Mouse (Mus musculus): ENCODE results near the gene Lpar6.

The Lpar6 gene

GRCm38 (mm10) chr14:73255426-73255970 is 17.8 kb downstream of the Lpar6 start:
- DNase-seq (ENCODE audit: low spot score in 2 of 2): no peak

- no peak for DNase-seq (ENCODE audit: low spot score in 2 of 2)
Measured at GRCm38 (mm10) chr14:73257348-73257747, 19.7 kb downstream of the Lpar6 start.

DNA sequence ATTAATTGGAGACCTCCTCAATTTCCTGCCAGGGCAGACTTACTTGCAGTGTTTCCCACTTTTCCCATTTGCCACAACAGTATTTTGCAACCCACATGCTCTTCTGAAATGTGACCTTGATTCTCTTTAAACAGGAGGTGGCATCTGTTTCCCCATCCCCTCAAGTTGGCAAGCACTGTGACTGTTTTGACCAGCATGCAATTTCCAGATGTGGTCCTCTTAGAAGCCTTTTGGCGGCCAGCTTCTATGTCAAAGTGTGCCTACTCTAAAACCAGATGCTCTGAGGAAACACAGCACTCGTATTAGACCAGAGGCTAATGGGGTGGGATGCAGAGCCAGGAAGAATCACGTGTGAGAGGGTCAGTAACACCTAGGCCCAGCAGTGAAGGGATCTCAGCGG is 20.5 kb downstream of the Lpar6 start:
- DNase-seq (ENCODE audit: low spot score in 2 of 2): peak in 1 of 2 experiments; percentile 25

DNA sequence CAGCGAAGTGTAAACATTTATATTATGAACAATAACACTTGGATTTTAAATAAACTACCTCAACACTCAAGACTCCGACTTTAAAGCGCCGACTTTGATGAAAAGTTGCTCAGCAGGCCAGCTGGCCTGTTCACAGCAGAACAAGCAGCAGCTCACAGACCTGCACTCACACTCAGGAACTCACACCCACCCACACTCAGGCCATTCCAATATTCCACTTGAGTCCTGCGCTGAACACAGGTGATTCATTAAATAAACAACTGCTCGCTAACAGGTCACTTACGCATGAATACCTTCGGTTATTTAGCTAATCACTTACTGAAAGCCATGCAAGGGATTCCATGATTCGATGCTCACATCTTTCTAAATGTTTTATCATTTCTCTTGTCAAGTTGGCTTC is 24.5 kb downstream of the Lpar6 start:
- DNase-seq (ENCODE audit: low spot score in 2 of 2): no peak

DNA sequence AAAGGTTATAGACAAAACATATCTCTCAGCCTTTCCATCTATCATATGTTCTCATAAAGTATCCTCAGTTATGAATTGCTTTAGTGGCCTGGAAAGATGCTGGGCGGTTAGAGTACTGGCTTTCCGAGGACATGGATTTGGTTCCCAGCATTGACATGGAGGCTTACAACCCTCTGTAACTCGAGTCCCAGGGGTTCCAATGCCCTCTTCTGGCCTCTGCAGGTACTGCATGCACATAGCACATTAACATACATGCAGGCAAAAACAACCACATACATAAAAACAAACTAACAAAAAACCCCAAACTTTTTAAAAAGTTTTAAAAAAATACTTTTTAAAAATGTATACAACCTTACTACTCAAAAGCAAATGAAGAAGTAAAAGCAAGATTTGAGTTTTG is 28.5 kb downstream of the Lpar6 start:
- no peak for DNase-seq (ENCODE audit: low spot score in 2 of 2)

GRCm38 (mm10) chr14:73271807-73272206 is 34.1 kb downstream of the Lpar6 start:
- no peak for DNase-seq (ENCODE audit: low spot score in 2 of 2)

DNA sequence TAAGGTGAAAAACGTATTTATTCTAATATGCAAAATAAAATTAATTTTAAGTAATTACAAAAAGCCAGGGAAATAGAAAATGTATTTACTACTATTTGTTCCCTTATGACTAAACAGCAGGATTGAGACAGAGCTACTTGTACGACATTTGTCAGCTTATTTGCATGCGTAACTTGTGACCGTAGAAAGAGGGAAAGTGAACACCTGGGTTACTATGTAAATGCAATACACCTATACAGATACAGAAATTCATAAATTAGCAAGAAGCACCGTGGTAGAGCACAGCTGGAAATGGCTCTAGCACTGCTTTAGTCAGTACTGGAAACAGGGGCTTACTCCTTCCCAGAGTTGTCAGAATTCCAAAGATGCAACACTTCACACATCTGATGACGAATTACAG is 41.4 kb downstream of the Lpar6 start:
- no peak for DNase-seq (ENCODE audit: low spot score in 2 of 2)

- DNase-seq (ENCODE audit: low spot score in 2 of 2): no peak
Measured at GRCm38 (mm10) chr14:73280996-73281395, 43.3 kb downstream of the Lpar6 start.

- no peak for DNase-seq (ENCODE audit: low spot score in 2 of 2)
Measured at GRCm38 (mm10) chr14:73289915-73290314, 52.2 kb downstream of the Lpar6 start.

GRCm38 (mm10) chr14:73292434-73292833 is 54.7 kb downstream of the Lpar6 start:
- no peak for DNase-seq (ENCODE audit: low spot score in 2 of 2)

Measured in heart, adult 9 months (tissue).